Mouse (Mus musculus): ENCODE measurements around the gene Furin. TPM values are rescaled to one million over a fixed set of nuclear protein-coding genes. Genes with fewer than 3 reads are reported as not detected.

The Furin gene
- polyA plus RNA-seq, 1 experiment from 2014 or later, result 4.4 TPM

GRCm38 (mm10) chr7:80446221-80446878 lies 41.1 kb upstream of the Furin start:
- H3K27me3 ChIP-seq (replicated peaks; ENCODE audit: control insufficient read depth, insufficient read depth, low read length), result no peaks in the 10 kb centered on the region
- ATAC-seq, result no peak
- H3K9me3 ChIP-seq (ENCODE audit: control insufficient read depth, low read length), result no peaks in the 10 kb centered on the region
- H3K4me2 ChIP-seq (ENCODE audit: low read length), result no peak overlapping the region
- no peak overlapping the region for H3K9ac ChIP-seq (replicated peaks; ENCODE audit: low read depth, low read length)
- no peak overlapping the region for H3K27ac ChIP-seq (ENCODE audit: low read length)
- H3K4me1 ChIP-seq (replicated peaks; ENCODE audit: control insufficient read depth, insufficient read depth, low read length), result peaks cover 15% of the 10 kb centered on the region
- H3K4me3 ChIP-seq (replicated peaks; ENCODE audit: low read length), result no peak overlapping the region
- 83% methylated on average over 7 of the region's 7 CpGs for WGBS
- H3K36me3 ChIP-seq (ENCODE audit: control insufficient read depth, insufficient read depth), result no peaks in the 10 kb centered on the region

GRCm38 (mm10) chr7:80445492-80445891 lies 40.3 kb upstream of the Furin start:
- Histone ChIP-seq H3K27ac (ENCODE audit: low read length) (no peak overlapping the region), H3K4me3 (replicated peaks; ENCODE audit: low read length) (no peak overlapping the region), H3K36me3 (ENCODE audit: control insufficient read depth, insufficient read depth) (no peaks in the 10 kb centered on the region), H3K9ac (replicated peaks; ENCODE audit: low read depth, low read length) (no peak overlapping the region), H3K27me3 (replicated peaks; ENCODE audit: control insufficient read depth, insufficient read depth, low read length) (no peaks in the 10 kb centered on the region), H3K4me1 (replicated peaks; ENCODE audit: control insufficient read depth, insufficient read depth, low read length) (peaks cover 15% of the 10 kb centered on the region), H3K9me3 (ENCODE audit: control insufficient read depth, low read length) (no peaks in the 10 kb centered on the region), H3K4me2 (ENCODE audit: low read length) (no peak overlapping the region)
- WGBS, result 73% methylated on average over 6 of the region's 6 CpGs
- ATAC-seq, result no peak

GRCm38 (mm10) chr7:80444401-80445249 lies 39.4 kb upstream of the Furin start:
- H3K4me2 ChIP-seq (ENCODE audit: low read length), result no peak overlapping the region
- no peaks in the 10 kb centered on the region for H3K9me3 ChIP-seq (ENCODE audit: control insufficient read depth, low read length)
- no peaks in the 10 kb centered on the region for H3K36me3 ChIP-seq (ENCODE audit: control insufficient read depth, insufficient read depth)
- no peak for ATAC-seq
- H3K27ac ChIP-seq (ENCODE audit: low read length), result no peak overlapping the region
- H3K4me1 ChIP-seq (replicated peaks; ENCODE audit: control insufficient read depth, insufficient read depth, low read length), result peaks cover 17% of the 10 kb centered on the region
- H3K9ac ChIP-seq (replicated peaks; ENCODE audit: low read depth, low read length), result no peak overlapping the region
- no peaks in the 10 kb centered on the region for H3K27me3 ChIP-seq (replicated peaks; ENCODE audit: control insufficient read depth, insufficient read depth, low read length)
- H3K4me3 ChIP-seq (replicated peaks; ENCODE audit: low read length), result no peak overlapping the region
- 74% methylated on average over 17 of the region's 17 CpGs for WGBS

- whole genome bisulfite sequencing, result 80% methylated on average over 3 of the region's 3 CpGs
- H3K27me3 ChIP-seq (replicated peaks; ENCODE audit: control insufficient read depth, insufficient read depth, low read length), result no peaks in the 10 kb centered on the region
- no peak overlapping the region for H3K4me2 ChIP-seq (ENCODE audit: low read length)
- ATAC-seq, result no peak
- H3K9ac ChIP-seq (replicated peaks; ENCODE audit: low read depth, low read length), result no peak overlapping the region
- H3K9me3 ChIP-seq (ENCODE audit: control insufficient read depth, low read length), result no peaks in the 10 kb centered on the region
- H3K36me3 ChIP-seq (ENCODE audit: control insufficient read depth, insufficient read depth), result no peaks in the 10 kb centered on the region
- no peak overlapping the region for H3K4me3 ChIP-seq (replicated peaks; ENCODE audit: low read length)
- no peak overlapping the region for H3K27ac ChIP-seq (ENCODE audit: low read length)
- H3K4me1 ChIP-seq (replicated peaks; ENCODE audit: control insufficient read depth, insufficient read depth, low read length), result peaks cover 23% of the 10 kb centered on the region
Observed at GRCm38 (mm10) chr7:80443124-80443523, 37.9 kb upstream of the Furin start.

- Histone ChIP-seq H3K27me3 (replicated peaks; ENCODE audit: control insufficient read depth, insufficient read depth, low read length) (no peaks in the 10 kb centered on the region), H3K4me2 (ENCODE audit: low read length) (no peak overlapping the region), H3K9ac (replicated peaks; ENCODE audit: low read depth, low read length) (no peak overlapping the region), H3K36me3 (ENCODE audit: control insufficient read depth, insufficient read depth) (no peaks in the 10 kb centered on the region), H3K4me3 (replicated peaks; ENCODE audit: low read length) (no peak overlapping the region), H3K27ac (ENCODE audit: low read length) (no peak overlapping the region), H3K4me1 (replicated peaks; ENCODE audit: control insufficient read depth, insufficient read depth, low read length) (peaks cover 23% of the 10 kb centered on the region), H3K9me3 (ENCODE audit: control insufficient read depth, low read length) (no peaks in the 10 kb centered on the region)
- 54% methylated on average over 11 of the region's 11 CpGs for WGBS
- peak; percentile 76 for ATAC-seq
Observed at GRCm38 (mm10) chr7:80441986-80442904, 37.0 kb upstream of the Furin start.

GRCm38 (mm10) chr7:80440685-80441084 lies 35.4 kb upstream of the Furin start:
- no peak for ATAC-seq

GRCm38 (mm10) chr7:80439789-80440488 lies 34.7 kb upstream of the Furin start:
- WGBS, result 77% methylated on average over 10 of the region's 10 CpGs
- Histone ChIP-seq H3K9ac (replicated peaks; ENCODE audit: low read depth, low read length) (no peak overlapping the region), H3K4me2 (ENCODE audit: low read length) (no peak overlapping the region), H3K36me3 (ENCODE audit: control insufficient read depth, insufficient read depth) (no peaks in the 10 kb centered on the region), H3K4me3 (replicated peaks; ENCODE audit: low read length) (no peak overlapping the region), H3K27me3 (replicated peaks; ENCODE audit: control insufficient read depth, insufficient read depth, low read length) (no peaks in the 10 kb centered on the region), H3K9me3 (ENCODE audit: control insufficient read depth, low read length) (no peaks in the 10 kb centered on the region), H3K27ac (ENCODE audit: low read length) (no peak overlapping the region), H3K4me1 (replicated peaks; ENCODE audit: control insufficient read depth, insufficient read depth, low read length) (peaks cover 23% of the 10 kb centered on the region)
- no peak for ATAC-seq

More at GRCm38 (mm10) chr7:80440685-80441084, 35.4 kb upstream of the Furin start:
- Histone ChIP-seq H3K27ac (ENCODE audit: low read length) (no peak overlapping the region), H3K27me3 (replicated peaks; ENCODE audit: control insufficient read depth, insufficient read depth, low read length) (no peaks in the 10 kb centered on the region), H3K9me3 (ENCODE audit: control insufficient read depth, low read length) (no peaks in the 10 kb centered on the region), H3K4me2 (ENCODE audit: low read length) (no peak overlapping the region), H3K4me3 (replicated peaks; ENCODE audit: low read length) (no peak overlapping the region), H3K9ac (replicated peaks; ENCODE audit: low read depth, low read length) (no peak overlapping the region), H3K36me3 (ENCODE audit: control insufficient read depth, insufficient read depth) (no peaks in the 10 kb centered on the region), H3K4me1 (replicated peaks; ENCODE audit: control insufficient read depth, insufficient read depth, low read length) (peaks cover 23% of the 10 kb centered on the region)
- WGBS, result 77% methylated on average over 4 of the region's 4 CpGs

- H3K27ac ChIP-seq (ENCODE audit: low read length), result no peak overlapping the region
- H3K27me3 ChIP-seq (replicated peaks; ENCODE audit: control insufficient read depth, insufficient read depth, low read length), result no peaks in the 10 kb centered on the region
- 34% methylated on average over 13 of the region's 15 CpGs for WGBS
- no peak overlapping the region for H3K9ac ChIP-seq (replicated peaks; ENCODE audit: low read depth, low read length)
- H3K4me3 ChIP-seq (replicated peaks; ENCODE audit: low read length), result no peak overlapping the region
- H3K36me3 ChIP-seq (ENCODE audit: control insufficient read depth, insufficient read depth), result no peaks in the 10 kb centered on the region
- H3K9me3 ChIP-seq (ENCODE audit: control insufficient read depth, low read length), result no peaks in the 10 kb centered on the region
- peaks cover 23% of the 10 kb centered on the region for H3K4me1 ChIP-seq (replicated peaks; ENCODE audit: control insufficient read depth, insufficient read depth, low read length)
- ATAC-seq, result 0 out of 2 replicates have a peak, but pooled peaks have one; percentile 32
- H3K4me2 ChIP-seq (ENCODE audit: low read length), result no peak overlapping the region
Observed at GRCm38 (mm10) chr7:80439032-80439760, 34.0 kb upstream of the Furin start.
